Mouse (Mus musculus) brown adipose tissue, adult 24 weeks (tissue): ENCODE measurements around the gene Las1l. TPM values are rescaled to one million over a fixed set of nuclear protein-coding genes. Genes with fewer than 3 reads are reported as not detected.

ENCODE experiments used
- H3K27ac ChIP-seq: fragments of 200-500 bp; replicated peaks from 2 replicates; pipeline ENCODE4 v1.5.1; 2012; ENCODE audit warnings: low read depth, mild to moderate bottlenecking, low read length
- H3K4me1 ChIP-seq: fragments of 200-500 bp; 2 replicates; pipeline ENCODE4 v1.6.1; 2012; ENCODE audit warnings: low read length, mixed read lengths; ENCODE audit not compliant: control insufficient read depth, insufficient read depth, insufficient read length
- H3K4me3 ChIP-seq: fragments of 200-500 bp; 2 replicates; pipeline ENCODE4 v1.5.1; 2012; ENCODE audit warnings: low read depth, mild to moderate bottlenecking, low read length, moderate library complexity; ENCODE audit not compliant: insufficient read depth
- polyA plus RNA-seq: library from polyadenylated mRNA; stranded (reverse); fragments of >200 nt; gene quantifications from 2 replicates; pipeline ENCODE4 v1.2.4, GENCODE M21; 2012; ENCODE audit not compliant: missing spikeins, insufficient read depth, insufficient read length

Gene Las1l
- polyA plus RNA-seq, 1 experiment: 26.0 TPM

DNA sequence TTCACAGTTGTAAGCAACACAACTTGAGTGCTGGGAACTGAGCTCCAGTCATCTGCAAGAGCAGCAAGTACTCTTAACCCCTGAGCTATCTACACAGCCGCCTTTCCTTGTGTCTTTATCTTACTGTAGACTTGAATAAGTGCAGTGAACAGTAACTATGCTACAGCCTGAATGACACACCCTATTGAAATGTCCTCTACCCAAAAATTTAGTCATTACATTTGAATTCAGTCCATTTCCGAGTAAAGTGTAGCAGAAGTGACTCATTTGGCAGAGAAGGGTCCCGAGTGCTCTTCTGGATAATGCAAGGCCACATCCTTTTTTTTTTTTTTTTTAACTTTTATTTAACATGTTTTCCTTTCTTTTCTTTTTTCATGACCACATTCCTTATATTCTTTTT, 54.0 kb downstream of the Las1l start:
- H3K4me1 ChIP-seq: no peaks in the 10 kb centered on the region
- no peak overlapping the region for H3K27ac ChIP-seq
- no peak overlapping the region for H3K4me3 ChIP-seq

Other genes with a start within 250 kb of the Las1l start
- gene Zc3h12b, start 245.3 kb downstream of the Las1l start, polyA plus RNA-seq: 0.40 and 0.42 TPM in 2 replicates
- gene Msn, start 139.1 kb upstream of the Las1l start, polyA plus RNA-seq: 82.7 and 102 TPM in 2 replicates